Mouse (Mus musculus): ENCODE measurements around the gene Casc1. TPM values are rescaled to one million over a fixed set of nuclear protein-coding genes. Genes with fewer than 3 reads are reported as not detected.

Casc1 gene
- polyA plus RNA-seq, 1 experiment from 2014 or later: 0.36 TPM

GRCm38 (mm10) chr6:145187093-145188088 lies 23.4 kb downstream of the Casc1 start:
- Histone ChIP-seq H3K36me3 (ENCODE audit: control insufficient read depth, insufficient read depth, low read length) (no peaks in the 10 kb centered on the region), H3K9ac (ENCODE audit: low read length) (no peak overlapping the region; the same call in 1 of the 2 replicates), H3K9me3 (ENCODE audit: control insufficient read depth, low read length) (no peaks in the 10 kb centered on the region), H3K27me3 (ENCODE audit: control insufficient read depth, insufficient read depth, low read length) (no peaks in the 10 kb centered on the region), H3K4me2 (ENCODE audit: low read depth) (peak overlapping the region; percentile 18), H3K4me3 (ENCODE audit: low read depth, low read length) (no peak overlapping the region), H3K4me1 (ENCODE audit: control insufficient read depth, insufficient read depth, low read length) (no peaks in the 10 kb centered on the region), H3K27ac (ENCODE audit: low read depth, low read length) (no peak overlapping the region)
- 58% methylated on average over 27 of the region's 27 CpGs for WGBS
- peak; percentile 27; the same call in 1 of the 2 replicates for ATAC-seq (ENCODE audit: insufficient read depth, low FRiP score, low TSS enrichment)
- peak; percentile 39 for DNase-seq (ENCODE audit: low spot score)

GRCm38 (mm10) chr6:145186096-145186495 lies 24.7 kb downstream of the Casc1 start:
- H3K9me3 ChIP-seq (ENCODE audit: control insufficient read depth, low read length): no peaks in the 10 kb centered on the region
- no peaks in the 10 kb centered on the region for H3K4me1 ChIP-seq (ENCODE audit: control insufficient read depth, insufficient read depth, low read length)
- WGBS: 96% methylated on average over 1 of the region's 1 CpGs
- no peaks in the 10 kb centered on the region for H3K27me3 ChIP-seq (ENCODE audit: control insufficient read depth, insufficient read depth, low read length)
- no peaks in the 10 kb centered on the region for H3K36me3 ChIP-seq (ENCODE audit: control insufficient read depth, insufficient read depth, low read length)
- H3K4me2 ChIP-seq (ENCODE audit: low read depth): no peak overlapping the region
- no peak overlapping the region for H3K9ac ChIP-seq (ENCODE audit: low read length)
- no peak overlapping the region for H3K27ac ChIP-seq (ENCODE audit: low read depth, low read length)
- H3K4me3 ChIP-seq (ENCODE audit: low read depth, low read length): no peak overlapping the region
- ATAC-seq (ENCODE audit: insufficient read depth, low FRiP score, low TSS enrichment) (no peak), DNase-seq (ENCODE audit: low spot score) (no peak)

DNA sequence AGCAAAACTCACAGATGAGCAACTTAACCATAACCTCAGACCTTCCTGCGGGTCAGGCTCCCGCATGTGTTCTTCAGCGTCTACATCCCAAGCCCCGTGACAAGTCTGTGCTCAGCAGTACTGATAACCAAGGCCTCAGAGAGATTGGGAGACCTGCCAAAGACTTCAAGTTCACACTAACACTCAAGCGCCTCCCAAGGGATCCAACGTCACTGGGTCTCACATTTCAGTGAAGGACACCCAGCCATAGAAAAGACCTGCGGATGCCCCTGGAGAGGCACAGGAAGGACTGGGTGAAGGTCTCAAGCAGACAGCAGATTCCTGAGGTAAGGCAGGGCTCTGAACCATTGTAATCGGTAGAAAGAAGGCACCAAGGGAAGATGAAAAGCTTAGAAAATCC lies 28.8 kb downstream of the Casc1 start:
- 81% methylated on average over 8 of the region's 8 CpGs for WGBS
- no peaks in the 10 kb centered on the region for H3K36me3 ChIP-seq (ENCODE audit: control insufficient read depth, insufficient read depth, low read length)
- ATAC-seq (ENCODE audit: insufficient read depth, low FRiP score, low TSS enrichment): no peak

DNA sequence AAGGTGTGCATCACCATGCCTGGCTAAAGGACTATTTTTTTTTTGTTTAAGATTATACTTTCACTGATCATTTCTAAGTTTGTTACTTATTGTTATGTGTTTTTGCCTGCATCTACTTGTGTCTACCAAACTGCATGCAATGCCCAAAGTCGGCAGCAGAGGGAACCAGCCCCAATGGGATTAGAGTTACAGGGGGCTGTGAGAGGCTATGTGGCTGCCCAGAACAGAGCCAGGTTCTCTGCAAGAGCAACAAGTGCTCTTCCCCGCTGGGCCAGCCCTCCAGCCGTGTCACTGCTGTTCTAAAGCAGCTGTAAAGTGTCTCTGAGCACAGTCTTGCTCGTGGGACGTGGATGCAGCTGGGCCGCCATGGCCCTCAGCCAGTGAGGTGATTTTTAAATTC lies 31.1 kb downstream of the Casc1 start:
- ATAC-seq (ENCODE audit: insufficient read depth, low FRiP score, low TSS enrichment): no peak
- no peak overlapping the region for H3K27ac ChIP-seq (ENCODE audit: low read depth, low read length)
- no peaks in the 10 kb centered on the region for H3K9me3 ChIP-seq (ENCODE audit: control insufficient read depth, low read length)
- 0 out of 2 replicates have a peak, but pooled peaks cover 2% of the 10 kb centered on the region for H3K4me1 ChIP-seq (ENCODE audit: control insufficient read depth, insufficient read depth, low read length)
- H3K4me2 ChIP-seq (ENCODE audit: low read depth): no peak overlapping the region
- H3K4me3 ChIP-seq (ENCODE audit: low read depth, low read length): no peak overlapping the region
- H3K27me3 ChIP-seq (ENCODE audit: control insufficient read depth, insufficient read depth, low read length): no peaks in the 10 kb centered on the region
- no peaks in the 10 kb centered on the region for H3K36me3 ChIP-seq (ENCODE audit: control insufficient read depth, insufficient read depth, low read length)
- H3K9ac ChIP-seq (ENCODE audit: low read length): no peak overlapping the region
- DNase-seq (ENCODE audit: low spot score): peak; percentile 69
- 23% methylated on average over 6 of the region's 6 CpGs for WGBS

More for the DNA sequence above, 28.8 kb downstream of the Casc1 start:
- no peaks in the 10 kb centered on the region for H3K4me1 ChIP-seq (ENCODE audit: control insufficient read depth, insufficient read depth, low read length)
- no peak for DNase-seq (ENCODE audit: low spot score)
- no peak overlapping the region for H3K9ac ChIP-seq (ENCODE audit: low read length)
- no peaks in the 10 kb centered on the region for H3K27me3 ChIP-seq (ENCODE audit: control insufficient read depth, insufficient read depth, low read length)
- H3K4me3 ChIP-seq (ENCODE audit: low read depth, low read length): no peak overlapping the region
- H3K27ac ChIP-seq (ENCODE audit: low read depth, low read length): no peak overlapping the region
- H3K9me3 ChIP-seq (ENCODE audit: control insufficient read depth, low read length): no peaks in the 10 kb centered on the region
- no peak overlapping the region for H3K4me2 ChIP-seq (ENCODE audit: low read depth)

DNA sequence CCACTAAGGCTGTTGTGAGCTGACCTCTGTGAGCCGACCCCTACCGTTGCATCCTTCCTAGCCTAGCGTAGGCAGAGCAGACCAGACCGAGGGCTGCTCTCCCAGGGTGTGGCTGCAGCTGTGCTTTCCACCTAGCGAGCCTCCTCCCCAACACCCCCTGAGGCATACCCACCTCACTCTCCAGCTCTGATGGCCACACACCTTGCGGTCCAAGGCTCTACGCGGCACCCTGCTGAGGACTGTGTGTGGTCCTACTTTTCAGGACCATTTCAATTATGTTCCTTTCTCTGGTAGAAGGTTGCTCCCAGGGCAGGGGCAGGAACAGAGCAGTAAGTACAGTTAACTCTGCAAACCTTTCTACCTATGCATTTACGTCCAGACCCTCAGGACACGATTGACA lies 34.3 kb downstream of the Casc1 start:
- H3K27me3 ChIP-seq (ENCODE audit: control insufficient read depth, insufficient read depth, low read length): no peaks in the 10 kb centered on the region
- WGBS: 46% methylated on average over 10 of the region's 10 CpGs
- H3K36me3 ChIP-seq (ENCODE audit: control insufficient read depth, insufficient read depth, low read length): no peaks in the 10 kb centered on the region
- no peak overlapping the region for H3K27ac ChIP-seq (ENCODE audit: low read depth, low read length)
- H3K4me2 ChIP-seq (ENCODE audit: low read depth): no peak overlapping the region
- DNase-seq (ENCODE audit: low spot score): no peak
- peaks cover 12% of the 10 kb centered on the region for H3K4me1 ChIP-seq (ENCODE audit: control insufficient read depth, insufficient read depth, low read length)
- H3K9me3 ChIP-seq (ENCODE audit: control insufficient read depth, low read length): no peaks in the 10 kb centered on the region
- H3K9ac ChIP-seq (ENCODE audit: low read length): no peak overlapping the region
- ATAC-seq (ENCODE audit: insufficient read depth, low FRiP score, low TSS enrichment): no peak
- H3K4me3 ChIP-seq (ENCODE audit: low read depth, low read length): no peak overlapping the region

- H3K27ac ChIP-seq (ENCODE audit: low read depth, low read length): no peak overlapping the region
- H3K4me2 ChIP-seq (ENCODE audit: low read depth): no peak overlapping the region
- no peaks in the 10 kb centered on the region for H3K9me3 ChIP-seq (ENCODE audit: control insufficient read depth, low read length)
- no peaks in the 10 kb centered on the region for H3K27me3 ChIP-seq (ENCODE audit: control insufficient read depth, insufficient read depth, low read length)
- H3K9ac ChIP-seq (ENCODE audit: low read length): no peak overlapping the region
- no peak overlapping the region for H3K4me3 ChIP-seq (ENCODE audit: low read depth, low read length)
- H3K36me3 ChIP-seq (ENCODE audit: control insufficient read depth, insufficient read depth, low read length): no peaks in the 10 kb centered on the region
- DNase-seq (ENCODE audit: low spot score) (no peak), ATAC-seq (ENCODE audit: insufficient read depth, low FRiP score, low TSS enrichment) (no peak)
- 23% methylated on average over 9 of the region's 9 CpGs for WGBS
- peaks cover 12% of the 10 kb centered on the region for H3K4me1 ChIP-seq (ENCODE audit: control insufficient read depth, insufficient read depth, low read length)
These were observed 35.2 kb downstream of the Casc1 start for GRCm38 (mm10) chr6:145175571-145175981.

GRCm38 (mm10) chr6:145173781-145174191 lies 37.0 kb downstream of the Casc1 start:
- Histone ChIP-seq H3K27ac (ENCODE audit: low read depth, low read length) (0 out of 2 replicates have a peak overlapping the region, but pooled peaks have one; percentile 20), H3K36me3 (ENCODE audit: control insufficient read depth, insufficient read depth, low read length) (no peaks in the 10 kb centered on the region), H3K9me3 (ENCODE audit: control insufficient read depth, low read length) (no peaks in the 10 kb centered on the region), H3K4me2 (ENCODE audit: low read depth) (peak overlapping the region; percentile 20), H3K4me3 (ENCODE audit: low read depth, low read length) (no peak overlapping the region), H3K9ac (ENCODE audit: low read length) (no peak overlapping the region), H3K4me1 (ENCODE audit: control insufficient read depth, insufficient read depth, low read length) (peaks cover 12% of the 10 kb centered on the region), H3K27me3 (ENCODE audit: control insufficient read depth, insufficient read depth, low read length) (no peaks in the 10 kb centered on the region)
- ATAC-seq (ENCODE audit: insufficient read depth, low FRiP score, low TSS enrichment) (peak; percentile 75), DNase-seq (ENCODE audit: low spot score) (peak; percentile 53)
- 3% methylated on average over 11 of the region's 11 CpGs for WGBS

DNA sequence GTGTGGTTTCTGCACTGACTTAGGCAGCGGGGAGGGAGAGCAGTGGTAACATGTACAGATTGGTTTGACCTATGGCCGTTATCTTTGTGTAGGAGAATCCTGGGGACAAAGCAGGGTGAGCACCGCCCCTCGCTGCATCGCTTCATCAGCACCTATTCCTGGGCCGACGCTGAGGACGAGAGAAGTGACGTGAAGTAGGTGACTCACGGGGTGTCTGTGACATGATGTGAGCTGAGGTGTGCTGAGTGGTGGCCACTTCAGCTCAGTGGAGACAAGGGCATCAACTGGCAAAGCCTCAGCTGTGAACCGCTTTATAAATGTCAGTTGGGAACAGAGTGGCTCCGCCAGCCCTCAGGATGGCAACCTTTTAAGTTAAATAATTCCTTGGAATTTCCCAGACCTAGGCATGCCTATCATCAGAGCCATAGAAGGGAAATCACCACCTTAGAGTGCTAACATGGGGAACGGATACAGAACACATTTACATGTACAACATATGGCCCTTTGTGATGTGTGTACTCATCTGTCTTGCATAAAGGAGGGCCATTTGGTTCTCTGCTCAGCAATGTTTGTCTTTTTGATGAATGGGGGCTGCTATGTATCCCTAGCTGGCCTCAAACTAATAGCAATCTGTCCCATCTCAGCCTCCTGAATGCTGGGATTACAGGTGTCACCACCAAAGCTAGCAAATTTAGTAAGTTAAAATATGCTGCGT lies 38.8 kb downstream of the Casc1 start:
- no peak overlapping the region for H3K4me2 ChIP-seq (ENCODE audit: low read depth)
- H3K4me1 ChIP-seq (ENCODE audit: control insufficient read depth, insufficient read depth, low read length): peaks cover 12% of the 10 kb centered on the region
- H3K27me3 ChIP-seq (ENCODE audit: control insufficient read depth, insufficient read depth, low read length): no peaks in the 10 kb centered on the region
- no peak for DNase-seq (ENCODE audit: low spot score)
- no peak overlapping the region for H3K27ac ChIP-seq (ENCODE audit: low read depth, low read length)
- WGBS: 77% methylated on average over 14 of the region's 14 CpGs
- no peaks in the 10 kb centered on the region for H3K36me3 ChIP-seq (ENCODE audit: control insufficient read depth, insufficient read depth, low read length)
- H3K4me3 ChIP-seq (ENCODE audit: low read depth, low read length): no peak overlapping the region
- no peak for ATAC-seq (ENCODE audit: insufficient read depth, low FRiP score, low TSS enrichment)
- no peaks in the 10 kb centered on the region for H3K9me3 ChIP-seq (ENCODE audit: control insufficient read depth, low read length)
- no peak overlapping the region for H3K9ac ChIP-seq (ENCODE audit: low read length)
